Mouse (Mus musculus) olfactory bulb, adult 2 months (tissue): Measurements from ENCODE around the gene Ralgapa2. TPM values are rescaled to one million over a fixed set of nuclear protein-coding genes. Genes with fewer than 3 reads are reported as not detected.

Source experiments
- H3K27ac ChIP-seq: fragments of 200-500 bp; 2 replicates; pipeline ENCODE4 v1.5.1; 2012; ENCODE audit warnings: low read depth, low read length; ENCODE audit not compliant: insufficient read depth
- H3K4me1 ChIP-seq: fragments of 200-500 bp; 2 replicates; pipeline ENCODE4 v1.6.1; 2012; ENCODE audit warnings: low read length; ENCODE audit not compliant: control insufficient read depth, insufficient read depth
- H3K4me3 ChIP-seq: fragments of 200-500 bp; 2 replicates; pipeline ENCODE4 v1.5.1; 2012; ENCODE audit warnings: mild to moderate bottlenecking, low read depth, low read length, moderate library complexity; ENCODE audit not compliant: insufficient read depth
- CTCF ChIP-seq: fragments of 200-500 bp; IDR thresholded peaks from 2 replicates; pipeline ENCODE4 v1.5.1; 2012; ENCODE audit warnings: low read depth, mild to moderate bottlenecking, low read length, moderate library complexity; ENCODE audit not compliant: insufficient read depth
- POLR2A ChIP-seq: fragments of 200-500 bp; IDR thresholded peaks from 2 replicates; pipeline ENCODE4 v1.6.1; 2012; ENCODE audit warnings: mild to moderate bottlenecking, low read depth, low read length, moderate library complexity; ENCODE audit not compliant: insufficient read depth
- WGBS: fragments of 180-500 bp; shearing (Covaris S2); methylation state at CpG from one replicate; pipeline ENCODE4 v1.1.7; 2018; 5-methylcytosine and 5-hydroxymethylcytosine counted together
- polyA plus RNA-seq: library from polyadenylated mRNA; stranded (reverse); fragments of >200 nt; gene quantifications from 2 replicates; pipeline ENCODE4 v1.2.4, GENCODE M21; 2012; ENCODE audit warnings: low replicate concordance; ENCODE audit not compliant: missing spikeins, insufficient read depth, insufficient read length

Gene Ralgapa2
- polyA plus RNA-seq, 1 experiment, result not detected

GRCm38 (mm10) chr2:146359676-146360075, 152.5 kb downstream of the Ralgapa2 start:
- H3K27ac ChIP-seq, result no peak overlapping the region
- TF ChIP-seq POLR2A (no peak), CTCF (no peak)
- H3K4me3 ChIP-seq, result no peak overlapping the region
- 93% methylated on average over 2 of the region's 2 CpGs for WGBS
- H3K4me1 ChIP-seq, result no peaks in the 10 kb centered on the region

DNA sequence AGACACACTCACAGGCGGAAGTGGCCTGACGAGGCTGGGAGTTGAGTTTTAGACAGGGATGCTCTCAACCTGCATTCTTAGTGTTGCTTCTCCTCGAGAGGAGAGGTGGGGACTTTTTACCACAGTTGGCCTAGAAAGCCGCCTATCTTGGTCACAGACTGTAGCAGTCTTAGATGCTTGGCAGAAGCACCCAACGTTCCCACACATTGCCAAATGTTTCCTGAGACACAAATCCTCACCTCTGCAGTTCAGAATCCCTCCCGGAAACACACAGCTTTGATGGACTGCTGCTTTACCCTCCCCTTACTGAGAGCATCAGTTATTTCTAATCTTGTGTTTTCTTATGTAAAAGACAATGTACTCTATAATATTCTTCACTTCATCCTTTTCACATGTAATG, 155.6 kb downstream of the Ralgapa2 start:
- no peak for TF ChIP-seq CTCF
- no peak for TF ChIP-seq POLR2A
- no peak overlapping the region for H3K4me3 ChIP-seq
- H3K4me1 ChIP-seq, result no peaks in the 10 kb centered on the region
- H3K27ac ChIP-seq, result no peak overlapping the region
- WGBS, result 89% methylated on average over 6 of the region's 6 CpGs

GRCm38 (mm10) chr2:146350230-146350629, 161.9 kb downstream of the Ralgapa2 start:
- Histone ChIP-seq H3K4me3 (no peak overlapping the region), H3K4me1 (no peaks in the 10 kb centered on the region), H3K27ac (no peak overlapping the region)
- 96% methylated on average over 5 of the region's 5 CpGs for WGBS
- TF ChIP-seq CTCF (no peak), POLR2A (no peak)

DNA sequence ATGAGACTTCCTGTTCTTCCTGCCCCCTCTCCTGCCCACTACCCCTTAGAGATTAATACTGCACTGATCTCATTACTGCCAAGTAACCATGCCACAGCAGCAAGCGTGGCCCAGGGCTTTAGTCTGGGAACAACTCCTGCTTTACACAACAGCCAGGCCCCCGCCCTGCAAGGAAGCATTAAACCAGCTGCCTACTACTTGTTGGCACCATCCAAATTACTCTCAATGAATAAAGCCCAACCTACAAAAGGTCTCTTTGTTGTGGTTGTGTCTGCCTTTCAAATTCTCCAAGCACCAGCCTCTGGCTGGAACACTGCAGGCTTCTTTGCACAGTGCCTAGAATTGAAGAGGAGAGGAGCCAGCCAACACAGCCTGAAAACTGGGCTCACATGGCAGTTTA, 164.2 kb downstream of the Ralgapa2 start:
- no peaks in the 10 kb centered on the region for H3K4me1 ChIP-seq
- no peak for TF ChIP-seq CTCF
- no peak for TF ChIP-seq POLR2A
- no peak overlapping the region for H3K27ac ChIP-seq
- H3K4me3 ChIP-seq, result no peak overlapping the region
- 31% methylated on average over 2 of the region's 2 CpGs for WGBS

DNA sequence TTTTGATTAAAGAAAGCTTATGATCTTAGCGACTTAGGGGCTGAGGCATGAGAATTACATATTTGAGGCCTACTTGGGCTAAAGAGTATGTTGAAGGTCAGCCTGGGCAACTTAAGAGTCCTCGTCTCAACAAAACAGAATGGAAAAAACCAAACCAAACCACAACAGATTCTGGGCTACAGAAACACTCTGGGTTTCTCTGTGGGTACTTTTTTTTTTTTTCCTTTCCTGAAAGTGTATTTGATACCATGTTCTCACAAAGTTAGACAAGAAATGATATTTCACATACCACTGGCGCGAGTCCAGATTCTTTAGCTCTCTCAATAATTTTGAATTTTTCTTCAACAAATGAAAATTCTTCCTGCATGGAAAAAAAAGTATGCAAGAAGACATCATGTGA, 172.1 kb downstream of the Ralgapa2 start:
- TF ChIP-seq POLR2A (no peak), CTCF (no peak)
- Histone ChIP-seq H3K4me1 (no peaks in the 10 kb centered on the region), H3K4me3 (no peak overlapping the region), H3K27ac (no peak overlapping the region)
- 99% methylated on average over 4 of the region's 4 CpGs for WGBS

DNA sequence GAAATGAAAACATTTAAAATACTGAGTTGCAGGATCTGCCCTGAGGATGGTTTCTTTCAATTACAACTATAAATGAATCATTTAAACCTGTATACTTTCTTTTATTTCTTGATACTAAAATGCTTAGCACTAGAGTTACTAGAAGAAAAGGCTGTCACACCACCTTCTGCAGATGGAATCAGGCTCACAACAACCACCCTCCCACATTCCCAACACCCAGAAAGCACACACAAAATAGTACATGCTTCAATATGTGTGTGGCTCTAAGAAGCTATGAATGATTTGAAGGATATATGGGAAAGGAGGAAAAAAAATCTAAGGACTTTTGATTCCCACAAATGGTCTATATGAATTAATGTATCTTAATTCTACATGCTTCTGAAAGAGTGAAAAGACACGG, 174.6 kb downstream of the Ralgapa2 start:
- no peak overlapping the region for H3K4me3 ChIP-seq
- TF ChIP-seq CTCF, result no peak
- TF ChIP-seq POLR2A, result no peak
- WGBS, result 92% methylated on average over 1 of the region's 1 CpGs
- no peaks in the 10 kb centered on the region for H3K4me1 ChIP-seq
- no peak overlapping the region for H3K27ac ChIP-seq

- H3K4me3 ChIP-seq, result no peak overlapping the region
- TF ChIP-seq CTCF (no peak), POLR2A (no peak)
- peaks cover 4% of the 10 kb centered on the region for H3K4me1 ChIP-seq
- no peak overlapping the region for H3K27ac ChIP-seq
- WGBS, result 81% methylated on average over 5 of the region's 5 CpGs
These were observed 180.2 kb downstream of the Ralgapa2 start for GRCm38 (mm10) chr2:146331894-146332476.

- Histone ChIP-seq H3K4me1 (peaks cover 4% of the 10 kb centered on the region), H3K4me3 (no peak overlapping the region), H3K27ac (no peak overlapping the region)
- 56% methylated on average over 8 of the region's 8 CpGs for WGBS
- TF ChIP-seq CTCF (no peak), POLR2A (no peak)
These were observed 181.3 kb downstream of the Ralgapa2 start for GRCm38 (mm10) chr2:146330772-146331281.

GRCm38 (mm10) chr2:146330101-146330500, 182.0 kb downstream of the Ralgapa2 start:
- WGBS, result 81% methylated on average over 1 of the region's 1 CpGs
- Histone ChIP-seq H3K27ac (no peak overlapping the region), H3K4me3 (no peak overlapping the region), H3K4me1 (peaks cover 4% of the 10 kb centered on the region)
- no peak for TF ChIP-seq POLR2A
- no peak for TF ChIP-seq CTCF

DNA sequence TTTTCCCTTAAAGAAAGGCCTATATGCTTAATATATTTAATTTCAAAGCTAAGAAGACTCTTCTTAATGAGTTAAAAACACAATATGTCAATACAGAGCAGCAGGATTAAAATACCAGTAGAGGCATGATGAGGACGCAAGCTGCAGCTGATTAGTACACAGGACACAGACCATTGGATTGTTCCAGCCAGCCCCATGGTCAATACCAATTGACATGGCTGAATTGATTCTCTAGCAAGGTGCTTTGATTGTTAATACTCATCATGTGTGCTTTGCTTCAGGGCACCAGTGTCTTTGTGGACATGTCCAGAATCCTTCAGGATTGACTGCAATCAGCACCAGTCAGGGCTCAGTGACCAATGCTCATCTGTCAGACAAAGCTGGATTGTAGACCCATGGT, 185.5 kb downstream of the Ralgapa2 start:
- TF ChIP-seq POLR2A (no peak), CTCF (no peak)
- Histone ChIP-seq H3K4me1 (peaks cover 5% of the 10 kb centered on the region; the same call in 1 of the 2 replicates), H3K4me3 (no peak overlapping the region), H3K27ac (no peak overlapping the region)
- 94% methylated on average over 1 of the region's 1 CpGs for WGBS
